Mouse (Mus musculus): ENCODE measurements around the gene Gne.

DNA sequence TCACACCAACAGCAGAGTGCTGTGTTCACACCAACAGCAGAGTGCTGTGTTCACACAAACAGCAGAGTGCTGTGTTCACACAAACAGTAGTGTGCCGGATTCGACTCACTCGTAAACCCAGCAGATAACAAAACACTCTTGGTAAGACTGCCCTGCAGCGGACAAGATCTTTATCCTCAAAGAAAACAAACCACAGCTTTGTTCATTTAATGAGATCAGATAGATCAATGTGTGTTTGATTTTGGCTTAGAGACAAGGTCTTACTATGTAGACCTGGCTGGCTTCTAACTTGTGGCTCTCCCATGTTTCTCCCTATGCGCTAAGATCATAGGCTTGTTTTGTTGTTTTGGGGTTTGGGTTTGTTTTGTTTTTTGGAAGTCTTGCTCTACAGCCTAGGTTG lies 37.9 kb downstream of the Gne start:
- TF ChIP-seq CTCF (IDR thresholded peaks at IDR 0.05) (no peak), EP300 (IDR thresholded peaks at IDR 0.05) (no peak)
